Mouse (Mus musculus) regulatory T cell (primary cell): ENCODE data around the gene Cln5.

Experiments used
- in situ Hi-C: fragments of 300-600 bp; cut with MboI, MseI; formaldehyde crosslinking; loops from one replicate; pipeline ENCODE4 v1.15.1; 2025; ENCODE audit warnings: high pct_unique_total_duplicates

The Cln5 gene

DNA sequence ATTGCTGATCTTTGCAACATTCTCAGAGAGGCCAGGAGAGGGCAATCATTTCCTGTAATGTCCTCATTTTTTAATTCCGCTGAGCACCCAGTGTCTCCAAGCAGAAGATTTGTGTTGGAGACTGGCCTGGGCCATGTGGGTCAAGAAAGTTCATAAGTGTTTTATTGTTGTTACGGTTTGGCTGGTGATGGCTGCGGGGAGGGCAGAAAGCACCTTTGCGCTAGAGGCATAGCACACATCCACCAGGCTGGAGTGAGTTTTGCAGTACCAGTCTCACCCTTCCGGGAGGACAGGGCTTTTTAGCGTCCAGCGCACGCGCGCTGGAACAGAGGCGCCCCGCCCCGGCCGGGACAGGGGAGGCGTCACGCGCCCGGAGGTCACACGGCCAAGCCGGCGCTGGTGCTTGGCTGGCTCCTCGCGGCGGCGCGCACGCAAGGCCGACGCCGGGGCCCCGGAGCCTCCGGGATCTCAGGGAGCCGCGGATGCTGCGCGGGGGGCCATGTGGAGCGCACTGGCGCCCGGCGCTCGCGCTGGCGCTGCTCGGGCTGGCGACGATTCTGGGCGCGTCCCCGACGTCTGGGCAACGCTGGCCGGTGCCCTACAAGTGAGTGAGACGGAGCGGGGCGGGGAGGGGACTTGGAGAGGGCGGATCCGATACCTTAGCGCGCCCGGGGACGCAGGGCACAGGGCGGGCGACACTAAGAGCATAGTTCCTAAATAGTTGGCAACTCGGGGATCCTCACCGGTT is at the start of gene Cln5:
Cln5 (plus strand) TSS at position 353 of the 748 bp plus-strand sequence.
- in situ Hi-C loops, result no loop called here

DNA sequence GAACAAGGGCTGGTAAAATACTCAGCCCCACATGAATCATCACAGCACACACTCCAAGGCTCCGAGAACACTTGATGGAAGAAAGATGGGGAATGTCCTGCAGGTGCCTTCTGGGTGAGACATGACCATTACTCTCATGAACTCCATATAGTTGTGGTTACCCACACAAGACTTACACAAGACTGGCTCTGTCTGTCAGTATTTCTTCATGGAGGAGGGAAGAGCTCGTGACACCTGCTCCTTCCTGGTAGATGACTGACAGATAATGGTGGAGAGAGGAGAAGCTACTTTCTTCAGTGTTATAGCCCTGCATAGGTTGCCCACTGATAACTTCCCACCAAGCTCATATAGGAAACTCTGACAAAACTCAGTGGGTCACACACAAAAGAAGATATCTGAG is 40.8 kb upstream of the Cln5 start:
- in situ Hi-C loops, result no loop called here

DNA sequence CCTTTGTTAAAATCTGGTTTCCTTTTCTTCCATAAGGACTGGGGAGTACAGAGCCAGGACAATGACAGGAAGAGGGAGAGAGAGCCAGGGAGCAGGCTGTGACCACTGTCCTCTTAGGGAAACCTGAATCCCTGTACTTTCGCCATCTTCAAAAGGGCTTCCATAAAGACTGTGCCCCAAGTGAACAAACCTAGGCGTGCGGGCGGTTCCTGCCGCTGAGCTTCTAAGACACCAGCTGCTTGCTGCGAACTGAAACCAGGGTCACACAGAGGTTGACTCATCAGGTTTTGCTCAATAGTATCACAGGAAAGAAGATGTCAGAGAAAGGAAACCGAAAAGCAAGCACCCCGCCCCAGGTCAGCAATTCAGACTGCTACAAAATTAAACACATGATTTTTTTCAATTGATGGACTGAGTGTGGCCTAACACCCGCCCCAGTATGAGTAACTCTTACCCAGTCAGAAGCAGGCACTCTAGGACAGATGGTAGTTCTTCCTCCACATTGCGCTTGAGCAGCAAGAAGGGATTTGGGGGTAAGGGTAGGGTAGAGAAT is 36.7 kb upstream of the Cln5 start:
- in situ Hi-C loops, result loop anchor here (10.0 kb wide), 1 partner anchor 321 kb away; no protein-coding TSS in a partner anchor

DNA sequence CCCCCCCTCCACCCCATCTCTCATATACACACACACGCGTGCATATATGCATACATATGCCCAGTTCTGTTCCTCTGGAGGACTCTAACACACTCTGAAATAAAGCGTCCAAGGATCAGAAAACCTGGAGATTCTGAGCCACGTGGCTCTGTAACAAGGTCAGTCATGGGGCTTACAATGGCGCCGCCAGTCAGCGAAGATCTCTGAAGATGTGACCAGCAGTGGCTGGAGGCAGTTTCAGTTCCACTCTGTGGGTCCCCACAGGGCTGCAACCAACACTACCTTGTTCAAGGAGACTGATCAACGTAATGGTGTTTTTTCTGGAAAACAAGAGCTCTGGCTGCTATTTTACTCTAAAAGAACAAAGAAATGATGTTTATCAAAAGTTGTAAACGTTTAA is 35.9 kb upstream of the Cln5 start:
- in situ Hi-C loops, result loop anchor here (10.0 kb wide), 1 partner anchor 321 kb away; no protein-coding TSS in a partner anchor

DNA sequence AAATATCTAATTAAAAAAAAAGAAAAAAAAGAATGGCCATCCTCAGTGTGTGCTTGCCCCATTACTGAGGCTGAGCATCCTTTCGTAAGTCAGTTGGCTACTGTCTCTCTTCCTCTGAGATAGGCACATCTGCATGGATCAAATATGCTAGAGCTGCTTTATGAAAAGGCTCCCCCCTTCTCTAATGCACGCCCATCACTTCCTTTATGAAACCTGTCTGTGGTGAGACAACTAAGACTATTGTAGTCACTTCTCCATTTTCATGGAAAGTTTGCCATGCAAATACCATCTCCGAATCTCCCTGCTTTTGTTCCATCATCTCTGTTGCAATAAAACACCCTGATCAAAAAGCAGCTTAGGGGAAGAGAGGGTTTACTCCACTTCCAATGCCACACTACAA is 33.0 kb upstream of the Cln5 start:
- in situ Hi-C loops, result loop anchor here (10.0 kb wide), 1 partner anchor 318 kb away; no protein-coding TSS in a partner anchor

DNA sequence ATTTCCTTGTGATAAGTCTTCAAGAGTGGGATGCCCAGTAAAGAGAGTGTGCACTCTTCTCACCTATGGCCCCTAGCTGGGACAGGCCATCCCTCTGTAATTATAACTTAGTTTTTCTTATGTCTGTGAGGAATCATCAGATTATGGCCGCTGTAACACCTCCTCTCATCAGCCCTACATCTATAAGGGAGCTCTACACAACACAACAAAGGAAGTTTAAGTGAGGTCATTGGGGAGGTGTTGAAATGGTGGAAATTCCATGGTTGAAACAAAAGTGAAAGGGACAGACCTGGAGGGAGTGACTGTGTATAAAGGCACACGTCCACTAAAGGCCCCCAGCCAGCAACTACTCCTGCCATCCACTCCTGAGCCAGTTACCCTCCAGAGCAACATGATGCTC is 23.3 kb upstream of the Cln5 start, which contains the start of gene Acod1:
Acod1 (plus strand) TSS at position 301 of the 400 bp plus-strand sequence.
- in situ Hi-C loops, result no loop called here

DNA sequence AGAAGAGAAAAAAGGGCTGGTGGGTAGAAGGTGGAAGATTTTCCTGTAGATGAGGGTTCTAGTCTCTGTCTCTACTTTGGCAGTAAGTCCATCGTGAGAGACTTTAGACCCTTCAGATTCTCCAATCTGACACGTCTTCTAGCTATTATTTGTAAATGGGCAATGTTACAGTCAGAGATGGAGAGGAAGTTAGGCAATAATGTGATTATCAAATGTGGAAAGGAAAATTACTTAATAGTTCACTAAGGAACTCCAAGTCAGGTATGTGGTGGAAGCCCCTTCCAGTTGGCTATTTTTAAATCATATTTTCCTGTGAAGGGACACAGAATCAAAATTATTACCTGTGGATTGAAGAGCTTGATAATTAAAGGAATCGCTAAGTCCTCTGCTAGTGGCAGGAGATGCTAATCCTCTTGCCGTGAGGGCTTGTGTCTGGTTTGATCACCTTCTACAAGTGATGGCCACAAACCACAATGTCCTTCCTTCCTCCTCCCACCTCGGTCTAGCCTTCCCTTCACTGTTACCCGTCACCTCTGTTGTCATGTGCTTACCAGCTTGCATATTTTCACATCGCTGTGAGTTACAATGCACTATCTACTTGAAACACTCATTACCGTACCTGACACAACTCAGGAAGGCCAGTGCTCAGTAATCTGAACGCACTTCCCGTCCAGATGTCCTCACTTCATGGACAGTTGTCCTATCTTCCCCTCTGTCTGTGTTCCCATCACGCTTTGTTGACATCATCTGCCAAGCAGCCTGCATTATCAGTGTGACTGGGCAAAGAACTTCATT is 21.5 kb upstream of the Cln5 start:
- in situ Hi-C loops, result no loop called here

DNA sequence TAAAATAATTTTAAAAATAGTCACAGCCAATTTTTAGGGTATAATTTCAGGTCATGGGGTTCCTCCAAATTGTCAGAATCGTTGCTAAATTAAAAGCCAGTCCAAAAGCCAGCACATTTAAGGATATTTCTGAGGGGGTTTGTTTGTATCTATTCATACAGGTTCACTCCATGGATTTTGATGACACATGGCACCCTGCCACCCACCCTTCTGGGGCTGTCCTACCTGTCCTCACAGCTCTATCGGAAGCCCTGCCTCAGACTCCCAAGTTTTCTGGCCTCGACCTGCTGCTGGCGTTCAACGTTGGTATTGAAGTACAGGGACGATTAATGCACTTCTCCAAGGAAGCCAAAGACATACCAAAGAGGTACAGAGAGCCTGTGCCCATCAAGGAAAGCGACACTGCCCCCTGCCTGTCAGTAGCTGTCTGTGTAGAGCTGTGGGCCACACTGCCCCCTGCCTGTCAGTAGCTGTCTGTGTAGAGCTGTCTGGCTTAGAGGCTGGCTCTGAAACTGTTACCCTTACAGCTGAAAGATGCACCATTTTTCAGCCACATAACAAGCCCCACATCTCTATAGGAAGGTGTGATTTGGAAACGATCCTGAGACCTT is 18.8 kb upstream of the Cln5 start:
- in situ Hi-C loops, result loop anchor here (5.0 kb wide), 1 partner anchor 39 kb away; no protein-coding TSS in a partner anchor

DNA sequence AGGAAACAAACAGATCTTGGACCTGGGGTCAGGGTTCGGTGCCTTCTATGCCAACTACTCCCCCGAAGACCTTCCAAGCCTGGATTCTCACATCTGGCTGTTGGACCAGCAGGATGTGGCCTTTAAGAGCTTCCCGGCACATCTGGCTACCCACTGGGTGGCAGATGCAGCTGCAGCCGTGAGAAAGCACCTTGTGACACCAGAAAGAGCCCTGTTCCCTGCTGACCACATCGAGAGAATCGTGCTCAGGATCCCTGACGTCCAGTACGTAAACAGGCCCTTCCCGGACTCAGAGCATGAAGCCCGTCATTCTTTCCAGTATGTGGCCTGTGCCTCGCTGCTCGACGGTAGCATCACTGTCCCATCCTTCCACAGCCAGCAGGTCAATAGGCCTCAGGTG is 15.3 kb upstream of the Cln5 start:
- in situ Hi-C loops, result loop anchor here (5.0 kb wide), 1 partner anchor 42 kb away; no protein-coding TSS in a partner anchor

DNA sequence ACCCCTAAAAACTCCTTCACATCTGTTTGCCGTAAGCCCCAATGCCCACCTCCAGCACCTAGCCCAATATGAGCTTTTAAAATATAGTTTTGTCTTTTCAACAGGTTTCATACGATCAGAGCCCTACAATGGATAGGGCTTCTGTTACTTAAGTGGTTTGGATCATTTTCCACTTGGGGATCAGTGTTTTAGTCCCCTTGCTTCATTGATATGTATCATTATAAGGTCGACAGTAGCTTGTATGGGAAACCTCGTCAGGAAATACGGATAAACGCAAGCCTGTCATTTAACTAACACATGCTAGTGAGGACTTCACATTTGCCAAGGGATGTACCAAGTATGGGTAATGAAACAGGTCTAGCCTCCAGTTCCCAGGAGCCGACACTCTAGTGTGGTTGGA is 13.4 kb upstream of the Cln5 start:
- in situ Hi-C loops, result no loop called here

DNA sequence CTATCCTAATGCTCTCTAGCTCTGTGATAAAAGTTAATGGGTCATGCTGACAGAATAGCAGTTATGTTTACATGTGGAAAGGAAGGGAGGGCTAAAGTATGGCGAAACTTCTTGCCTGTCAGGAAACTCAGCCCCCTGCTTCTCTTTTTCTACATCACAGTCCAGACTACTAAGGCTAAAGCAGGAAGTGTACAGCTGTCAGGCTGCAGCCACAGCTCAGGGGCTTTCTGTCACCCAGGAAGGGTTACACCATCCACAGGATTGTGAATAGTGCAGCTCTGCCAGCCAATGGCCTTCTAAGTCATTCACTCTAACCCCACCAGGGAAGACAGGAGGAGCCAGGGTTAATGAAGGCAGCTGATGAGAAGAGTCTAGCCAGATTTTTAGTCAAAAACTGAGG is 11.0 kb upstream of the Cln5 start:
- in situ Hi-C loops, result no loop called here

DNA sequence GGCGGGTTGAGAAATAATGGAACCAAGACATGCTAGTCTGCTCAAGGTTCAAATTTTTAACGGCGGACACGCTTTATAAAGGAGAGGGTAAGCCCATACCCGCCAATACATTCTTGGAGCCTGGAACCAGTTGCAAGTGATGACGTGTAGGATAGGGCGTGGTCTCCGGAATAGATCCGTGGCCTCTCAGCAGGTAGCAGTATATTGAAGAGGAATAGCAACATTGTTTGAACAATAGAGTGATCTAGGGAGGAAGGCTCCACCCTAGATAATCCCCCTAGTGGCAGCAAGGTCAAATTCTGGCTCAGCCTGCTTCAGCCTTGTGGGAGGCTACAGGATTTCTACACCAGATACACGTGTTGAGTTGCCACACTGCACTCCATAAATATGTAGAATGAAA is 10.5 kb upstream of the Cln5 start:
- in situ Hi-C loops, result no loop called here

DNA sequence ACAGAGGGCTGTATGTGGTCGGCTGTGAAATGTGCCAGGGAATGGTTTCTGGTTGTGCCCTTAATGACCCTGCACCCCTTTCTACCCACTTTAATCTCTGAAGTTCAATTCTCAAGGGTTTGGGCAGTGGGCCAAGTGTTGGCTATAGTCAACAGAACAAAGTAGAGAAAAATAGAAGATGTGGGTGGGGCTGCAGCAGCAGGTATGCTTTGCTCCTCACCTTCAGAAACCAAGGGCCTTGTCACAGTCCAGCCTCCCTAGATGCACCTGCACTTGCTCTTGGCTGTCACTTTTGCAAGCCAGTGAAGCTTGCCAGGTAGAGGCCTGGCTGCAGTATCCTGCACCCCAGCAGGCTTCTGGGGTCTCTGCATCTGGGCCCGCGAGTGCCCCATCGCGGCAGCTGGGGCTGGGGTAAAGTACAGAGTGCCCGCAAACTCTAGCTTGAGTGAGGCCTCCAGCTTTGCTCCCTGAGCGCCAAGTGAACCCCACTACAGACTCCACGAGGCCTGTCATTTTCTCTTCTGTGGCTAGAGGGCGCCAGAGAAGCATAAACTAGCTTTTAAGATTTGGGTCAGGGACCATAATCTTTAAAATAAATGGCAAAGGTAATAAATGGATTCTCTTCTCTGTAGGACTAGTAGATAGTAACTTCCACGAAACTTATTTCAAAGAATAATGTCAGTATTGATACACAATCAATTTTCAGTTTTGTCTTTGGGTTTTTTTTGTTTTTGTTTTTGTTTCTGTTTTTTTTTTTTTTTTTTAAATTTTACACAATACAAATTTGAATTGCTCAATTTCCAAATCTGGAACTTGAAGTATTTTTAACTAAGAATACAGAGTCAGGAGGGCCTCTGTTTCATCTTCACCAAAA is 4.5 kb upstream of the Cln5 start:
- in situ Hi-C loops, result no loop called here

DNA sequence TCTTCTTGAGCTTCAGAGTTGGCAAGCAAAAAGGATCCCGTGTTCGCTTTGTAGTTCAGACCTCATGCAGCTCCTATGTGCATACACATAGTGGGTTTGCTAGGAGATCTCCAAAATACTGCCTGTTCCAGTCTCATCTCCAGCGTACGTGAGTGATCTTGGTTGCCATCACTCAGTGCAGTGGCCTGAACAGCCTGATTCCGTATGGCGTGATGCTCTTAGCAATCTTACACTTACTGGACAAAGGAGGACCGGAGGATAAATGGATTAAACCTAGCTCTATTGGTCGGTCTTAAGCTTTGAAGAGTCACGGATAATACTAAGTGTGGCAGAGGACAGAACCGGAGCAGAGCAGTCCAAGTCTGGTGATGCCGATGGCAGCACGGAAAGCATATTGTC is 552 bp upstream of the Cln5 start:
- in situ Hi-C loops, result no loop called here

DNA sequence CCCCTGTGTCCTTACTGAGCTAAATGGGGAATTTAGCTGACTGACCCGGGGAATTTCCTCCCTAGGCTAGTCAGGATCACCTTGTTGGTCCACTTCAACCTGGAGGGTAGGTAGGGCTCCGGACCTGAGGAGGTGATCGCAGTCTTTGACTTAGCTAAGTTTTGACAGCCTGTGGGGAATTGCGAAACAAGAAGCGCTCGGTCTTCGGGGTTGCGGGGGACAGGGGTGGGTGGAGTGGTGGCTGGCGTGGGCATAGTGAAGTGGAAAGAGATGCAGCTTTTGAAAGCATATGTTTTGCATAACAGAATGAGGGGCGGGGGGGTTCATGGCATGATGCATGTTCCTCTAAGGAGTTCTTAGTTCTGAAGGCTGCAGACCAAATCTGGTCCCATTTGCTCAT is 774 bp downstream of the Cln5 start:
- in situ Hi-C loops, result no loop called here

DNA sequence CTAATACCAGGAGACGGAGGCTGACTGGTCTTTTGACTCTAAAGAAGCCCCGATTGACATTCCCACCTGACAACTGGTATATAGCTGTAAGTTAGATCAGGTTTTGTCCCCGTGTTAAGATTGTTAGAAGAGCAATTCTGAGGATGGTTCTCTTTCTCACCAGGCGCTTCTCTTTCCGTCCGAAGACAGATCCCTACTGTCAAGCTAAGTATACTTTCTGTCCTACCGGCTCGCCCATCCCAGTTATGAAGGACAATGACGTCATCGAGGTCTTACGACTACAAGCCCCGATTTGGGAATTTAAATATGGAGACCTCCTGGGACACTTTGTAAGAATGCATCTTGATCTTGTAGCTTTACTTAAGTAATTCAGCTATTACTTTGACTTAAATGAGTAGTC is 1.5 kb downstream of the Cln5 start:
- in situ Hi-C loops, result no loop called here

DNA sequence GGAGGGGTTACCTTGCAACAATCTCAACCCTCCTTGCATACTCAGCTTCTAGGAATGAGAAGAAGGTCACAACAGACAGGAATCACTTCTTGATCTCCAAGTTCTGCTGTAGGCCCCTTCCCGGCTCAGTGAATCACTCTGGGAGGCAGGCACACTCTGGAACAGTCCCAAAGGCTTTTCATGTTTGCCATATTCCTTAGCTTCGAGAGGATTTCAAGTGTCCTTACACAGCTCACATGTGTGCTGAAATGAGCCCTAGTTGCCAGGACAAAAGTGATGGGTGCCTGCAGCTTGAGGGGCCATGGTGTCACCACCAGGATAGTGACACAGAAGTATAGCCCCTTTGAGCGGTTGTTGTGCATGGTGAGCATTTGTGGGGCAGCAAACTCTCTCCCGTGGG is 2.7 kb downstream of the Cln5 start:
- in situ Hi-C loops, result no loop called here

DNA sequence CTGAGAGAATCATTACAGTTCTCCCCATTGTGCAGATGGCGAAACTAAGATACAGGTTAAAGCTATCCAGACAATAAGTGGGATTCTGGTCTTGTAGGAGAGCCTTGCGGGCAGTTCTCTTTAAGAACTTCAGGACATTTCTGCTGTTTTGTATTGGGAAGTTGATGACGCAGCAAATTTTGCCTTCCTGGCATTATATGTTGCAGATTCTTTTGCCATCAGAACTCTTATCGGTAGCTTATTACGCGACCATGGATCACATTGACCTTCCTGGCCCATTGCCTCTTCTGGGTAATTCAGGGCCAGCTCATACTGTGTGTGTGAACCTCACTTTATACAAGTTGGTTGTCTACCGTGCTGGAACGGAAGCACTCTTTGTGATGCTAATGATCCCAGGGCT is 3.8 kb downstream of the Cln5 start:
- in situ Hi-C loops, result no loop called here

DNA sequence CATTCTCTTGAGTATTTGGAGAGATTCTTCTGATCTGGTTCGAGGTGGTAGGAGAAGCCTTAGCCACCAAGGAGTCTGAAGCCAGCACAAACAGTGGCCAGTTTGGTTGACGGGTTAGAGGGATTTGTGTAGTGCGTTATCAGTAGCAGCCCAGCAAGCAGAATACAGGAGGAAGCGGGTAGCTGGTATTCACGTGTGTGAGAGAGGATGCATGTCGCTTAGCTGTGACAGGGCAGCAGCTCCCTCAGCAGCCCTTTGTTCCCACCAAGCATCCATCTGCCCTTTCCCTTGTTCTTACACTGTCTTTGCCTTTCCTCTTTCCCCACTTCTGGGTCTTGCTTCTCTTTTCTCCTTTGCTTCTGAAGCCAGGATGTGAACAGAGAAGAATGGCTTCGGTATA is 5.2 kb downstream of the Cln5 start:
- in situ Hi-C loops, result loop anchor here (25.0 kb wide), 2 partner anchors 587 to 1413 kb away; partner anchors contain the start of genes Slain1 and Uchl3

DNA sequence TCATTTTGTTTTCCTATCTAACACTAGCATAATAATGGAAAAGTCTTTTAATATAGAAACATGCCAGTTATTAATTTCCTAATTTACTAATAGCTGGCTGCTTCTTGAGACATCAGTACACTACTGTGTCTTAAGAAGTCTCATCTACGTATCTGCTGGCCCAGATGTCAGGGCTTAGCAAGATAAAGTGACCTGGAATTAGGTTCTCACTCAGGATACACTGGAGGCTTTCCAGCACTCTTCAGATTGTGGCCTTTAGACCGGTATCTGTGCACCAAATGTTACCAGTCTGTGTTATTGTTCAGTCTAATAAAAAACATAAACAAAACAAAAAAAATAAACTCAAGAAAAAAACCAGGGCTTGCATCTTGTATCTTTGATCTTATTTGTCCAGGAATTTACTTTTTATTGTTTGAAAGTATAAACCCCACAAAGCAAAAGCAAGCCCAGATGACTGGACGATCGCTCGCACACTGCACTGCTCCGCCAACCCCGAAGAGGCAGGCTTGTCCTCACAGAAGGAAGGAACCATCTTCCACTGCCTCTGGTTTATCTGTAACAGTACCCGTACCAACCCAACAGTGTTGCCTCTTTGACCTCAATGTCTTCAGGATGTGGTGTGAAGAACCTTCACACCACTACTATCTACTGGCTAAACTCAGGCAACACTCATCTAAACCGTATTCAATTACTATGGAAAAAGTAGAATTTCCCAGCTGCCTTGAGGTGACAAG is 7.4 kb downstream of the Cln5 start:
- in situ Hi-C loops, result loop anchor here (25.0 kb wide), 2 partner anchors 585 to 1415 kb away; partner anchors contain the start of genes Slain1 and Uchl3
